Mouse (Mus musculus): ENCODE measurements at regions not wholly inside any gene's neighbourhood (a gene's known extent, or its start where the extent isn't known, plus 50 kb on each side); places are given as distances from the start of the nearest gene placed in this dataset.

GRCm38 (mm10) chr11:114611690-114612089, 56.6 kb upstream of the Rpl38 start:
- Histone ChIP-seq H3K4me1 (ENCODE audit: control insufficient read depth, insufficient read depth, low read length) (no peaks in the 10 kb centered on the region), H3K4me3 (ENCODE audit: insufficient read depth, low read length) (no peak overlapping the region), H3K27ac (ENCODE audit: insufficient read depth, low read length) (no peak overlapping the region)
- TF ChIP-seq CTCF (IDR thresholded peaks at IDR 0.05; ENCODE audit: extremely low read depth, insufficient read depth, low read length), result no peak
- TF ChIP-seq POLR2A (IDR thresholded peaks at IDR 0.05; ENCODE audit: extremely low read depth, insufficient read depth, low read length), result no peak

- no peak for TF ChIP-seq POLR2A (IDR thresholded peaks at IDR 0.05; ENCODE audit: extremely low read depth, insufficient read depth, low read length)
- 0 out of 2 replicates have a peak, but pooled peaks have one; percentile 4 for TF ChIP-seq CTCF (IDR thresholded peaks at IDR 0.05; ENCODE audit: extremely low read depth, insufficient read depth, low read length)
- Histone ChIP-seq H3K4me3 (ENCODE audit: insufficient read depth, low read length) (no peak overlapping the region), H3K27ac (ENCODE audit: insufficient read depth, low read length) (no peak overlapping the region), H3K4me1 (ENCODE audit: control insufficient read depth, insufficient read depth, low read length) (no peaks in the 10 kb centered on the region)
Measured at GRCm38 (mm10) chr11:114608009-114608408, 60.3 kb upstream of the Rpl38 start.

GRCm38 (mm10) chr11:114603108-114603507, 65.2 kb upstream of the Rpl38 start:
- Histone ChIP-seq H3K4me1 (ENCODE audit: control insufficient read depth, insufficient read depth, low read length) (no peaks in the 10 kb centered on the region), H3K4me3 (ENCODE audit: insufficient read depth, low read length) (no peak overlapping the region)
- TF ChIP-seq POLR2A (IDR thresholded peaks at IDR 0.05; ENCODE audit: extremely low read depth, insufficient read depth, low read length) (no peak), CTCF (IDR thresholded peaks at IDR 0.05; ENCODE audit: extremely low read depth, insufficient read depth, low read length) (no peak)

GRCm38 (mm10) chr11:114597225-114597624, 71.1 kb upstream of the Rpl38 start:
- no peaks in the 10 kb centered on the region for H3K4me1 ChIP-seq (ENCODE audit: control insufficient read depth, insufficient read depth, low read length)
- H3K4me3 ChIP-seq (ENCODE audit: insufficient read depth, low read length), result no peak overlapping the region
- TF ChIP-seq POLR2A (IDR thresholded peaks at IDR 0.05; ENCODE audit: extremely low read depth, insufficient read depth, low read length) (no peak), CTCF (IDR thresholded peaks at IDR 0.05; ENCODE audit: extremely low read depth, insufficient read depth, low read length) (no peak)
- H3K27ac ChIP-seq (ENCODE audit: insufficient read depth, low read length), result no peak overlapping the region

More at GRCm38 (mm10) chr11:114603108-114603507, 65.2 kb upstream of the Rpl38 start:
- no peak overlapping the region for H3K27ac ChIP-seq (ENCODE audit: insufficient read depth, low read length)

GRCm38 (mm10) chr11:114592961-114593360, 75.4 kb upstream of the Rpl38 start:
- TF ChIP-seq CTCF (IDR thresholded peaks at IDR 0.05; ENCODE audit: extremely low read depth, insufficient read depth, low read length) (no peak), POLR2A (IDR thresholded peaks at IDR 0.05; ENCODE audit: extremely low read depth, insufficient read depth, low read length) (no peak)
- H3K4me1 ChIP-seq (ENCODE audit: control insufficient read depth, insufficient read depth, low read length), result no peaks in the 10 kb centered on the region
- no peak overlapping the region for H3K4me3 ChIP-seq (ENCODE audit: insufficient read depth, low read length)
- no peak overlapping the region for H3K27ac ChIP-seq (ENCODE audit: insufficient read depth, low read length)

- TF ChIP-seq CTCF (IDR thresholded peaks at IDR 0.05; ENCODE audit: extremely low read depth, insufficient read depth, low read length) (no peak), POLR2A (IDR thresholded peaks at IDR 0.05; ENCODE audit: extremely low read depth, insufficient read depth, low read length) (no peak)
- H3K27ac ChIP-seq (ENCODE audit: insufficient read depth, low read length), result no peak overlapping the region
- H3K4me1 ChIP-seq (ENCODE audit: control insufficient read depth, insufficient read depth, low read length), result no peaks in the 10 kb centered on the region
- no peak overlapping the region for H3K4me3 ChIP-seq (ENCODE audit: insufficient read depth, low read length)
Measured at GRCm38 (mm10) chr11:114588554-114588953, 79.8 kb upstream of the Rpl38 start.

GRCm38 (mm10) chr11:114587986-114588385, 80.3 kb upstream of the Rpl38 start:
- Histone ChIP-seq H3K4me1 (ENCODE audit: control insufficient read depth, insufficient read depth, low read length) (no peaks in the 10 kb centered on the region), H3K4me3 (ENCODE audit: insufficient read depth, low read length) (no peak overlapping the region), H3K27ac (ENCODE audit: insufficient read depth, low read length) (no peak overlapping the region)
- TF ChIP-seq POLR2A (IDR thresholded peaks at IDR 0.05; ENCODE audit: extremely low read depth, insufficient read depth, low read length) (no peak), CTCF (IDR thresholded peaks at IDR 0.05; ENCODE audit: extremely low read depth, insufficient read depth, low read length) (no peak)

GRCm38 (mm10) chr11:114586400-114586799, 81.9 kb upstream of the Rpl38 start:
- TF ChIP-seq POLR2A (IDR thresholded peaks at IDR 0.05; ENCODE audit: extremely low read depth, insufficient read depth, low read length) (no peak), CTCF (IDR thresholded peaks at IDR 0.05; ENCODE audit: extremely low read depth, insufficient read depth, low read length) (no peak)
- H3K4me3 ChIP-seq (ENCODE audit: insufficient read depth, low read length), result no peak overlapping the region
- H3K27ac ChIP-seq (ENCODE audit: insufficient read depth, low read length), result no peak overlapping the region
- no peaks in the 10 kb centered on the region for H3K4me1 ChIP-seq (ENCODE audit: control insufficient read depth, insufficient read depth, low read length)

- Histone ChIP-seq H3K4me1 (ENCODE audit: control insufficient read depth, insufficient read depth, low read length) (no peaks in the 10 kb centered on the region), H3K4me3 (ENCODE audit: insufficient read depth, low read length) (no peak overlapping the region), H3K27ac (ENCODE audit: insufficient read depth, low read length) (no peak overlapping the region)
- TF ChIP-seq CTCF (IDR thresholded peaks at IDR 0.05; ENCODE audit: extremely low read depth, insufficient read depth, low read length), result no peak
- no peak for TF ChIP-seq POLR2A (IDR thresholded peaks at IDR 0.05; ENCODE audit: extremely low read depth, insufficient read depth, low read length)
Measured at GRCm38 (mm10) chr11:114584804-114585203, 83.5 kb upstream of the Rpl38 start.

GRCm38 (mm10) chr11:114584146-114584545, 84.2 kb upstream of the Rpl38 start:
- H3K4me3 ChIP-seq (ENCODE audit: insufficient read depth, low read length), result no peak overlapping the region
- TF ChIP-seq CTCF (IDR thresholded peaks at IDR 0.05; ENCODE audit: extremely low read depth, insufficient read depth, low read length), result no peak
- no peaks in the 10 kb centered on the region for H3K4me1 ChIP-seq (ENCODE audit: control insufficient read depth, insufficient read depth, low read length)
- H3K27ac ChIP-seq (ENCODE audit: insufficient read depth, low read length), result no peak overlapping the region

- H3K4me3 ChIP-seq (ENCODE audit: insufficient read depth, low read length), result no peak overlapping the region
- H3K4me1 ChIP-seq (ENCODE audit: control insufficient read depth, insufficient read depth, low read length), result no peaks in the 10 kb centered on the region
- TF ChIP-seq CTCF (IDR thresholded peaks at IDR 0.05; ENCODE audit: extremely low read depth, insufficient read depth, low read length) (no peak), POLR2A (IDR thresholded peaks at IDR 0.05; ENCODE audit: extremely low read depth, insufficient read depth, low read length) (no peak)
- H3K27ac ChIP-seq (ENCODE audit: insufficient read depth, low read length), result no peak overlapping the region
Measured at GRCm38 (mm10) chr11:114579986-114580385, 88.3 kb upstream of the Rpl38 start.
